Mouse (Mus musculus) monocyte, adult 59 days (primary cell): ENCODE measurements around the gene Rnls. TPM values are rescaled to one million over a fixed set of nuclear protein-coding genes. Genes with fewer than 3 reads are reported as not detected.

Source experiments
- total RNA-seq, 2 experiments: library from RNA; stranded (reverse); gene quantifications; one replicate each; pipeline ENCODE4 v1.2.4; 2023

Rnls gene
- total RNA-seq, result 1 to 10 TPM; 2.7 to 3.1 TPM

GRCm38 (mm10) chr19:33391651-33392382, at the start of gene Rnls:
TSS of gene Rnls (minus strand) at chr19:33392295.

Other genes with a start within 250 kb of the Rnls start
- under 1 TPM in 1 of 2 experiments, not detected in 1; 0.26 TPM for gene Lipo4, start 125.5 kb upstream of the Rnls start, total RNA-seq
- not detected for gene Gm8978, start 233.0 kb upstream of the Rnls start, total RNA-seq